Mouse (Mus musculus): ENCODE data around the gene Cabp7.

GRCm38 (mm10) chr11:4762511-4762910 is 15.9 kb upstream of the Cabp7 start:
- TF ChIP-seq ZC3H11A (IDR thresholded peaks at IDR 0.05; ENCODE audit: low read depth, low read length) (no peak), HCFC1 (IDR thresholded peaks at IDR 0.05; ENCODE audit: low read depth, low read length) (no peak), EP300 (IDR thresholded peaks at IDR 0.05; ENCODE audit: low read length) (no peak), ZMIZ1 (IDR thresholded peaks at IDR 0.05; ENCODE audit: low read depth, low read length) (no peak), MEF2A (IDR thresholded peaks at IDR 0.05; ENCODE audit: borderline replicate concordance, low read depth, low read length) (no peak), CHD1 (IDR thresholded peaks at IDR 0.05; ENCODE audit: low read depth, low read length) (no peak), MAX (IDR thresholded peaks at IDR 0.05; ENCODE audit: low read length) (no peak), CTCF (conservative IDR thresholded peaks at IDR 0.05 in 1 of 2, IDR thresholded peaks at IDR 0.05 in 1 of 2; ENCODE audit: low read depth in 2 of 2, low read length in 2 of 2) (no peak), E2F4 (IDR thresholded peaks at IDR 0.05; ENCODE audit: insufficient replicate concordance, low read depth, low read length) (no peak), ZNF384 (IDR thresholded peaks at IDR 0.05; ENCODE audit: low read depth, low read length) (no peak)
